Comparison of ENCODE assay signal across 25 mouse cellular contexts in genomic region chr16:23059630-23060029, GRCm38 (mm10). TPM values are rescaled to one million over a fixed set of nuclear protein-coding genes. Genes with fewer than 3 reads are reported as not detected.
"Had no signal": no experiment of that assay in that cellular context is flagged by ENCODE, and none has a peak within 500 bp of the region (broad histone marks: within the 10 kb centered on the region; RNA-seq: fewer than 3 reads in every experiment).

No protein-coding gene starts in this region.

RNA-seq across cellular contexts. Expression of gene Kng1, which starts 2.0 kb away (rescaled TPM):
- total RNA-seq: gastrocnemius, adult 2 months; gastrocnemius, postnatal 25 days; granulocyte monocyte progenitor cell, adult 5-6 weeks; heart, adult 2 months; heart, postnatal 14 days; heart, postnatal 36 days; hematopoietic stem cell, adult 5-6 weeks; hindbrain, postnatal 0 days; layer of hippocampus, adult 18-20 months; layer of hippocampus, adult 8-10 months; layer of hippocampus, postnatal 14 days; layer of hippocampus, postnatal 36 days; left cerebral cortex, adult 18-20 months; left cerebral cortex, adult 8-10 months; left cerebral cortex, postnatal 10 days; left cerebral cortex, postnatal 25 days; left cerebral cortex, postnatal 4 days had no signal
- polyA plus RNA-seq: frontal cortex, adult 2 months; heart, adult 2 months; hindbrain, embryonic 11.5 days; hindbrain, embryonic 13.5 days; large intestine, adult 2 months had no signal

RNA-seq across cellular contexts. Expression of gene Kng2, which starts 30.3 kb away (rescaled TPM):
- total RNA-seq: granulocyte monocyte progenitor cell, adult 5-6 weeks; heart, postnatal 36 days; hematopoietic stem cell, adult 5-6 weeks; hindbrain, postnatal 0 days; layer of hippocampus, adult 18-20 months; layer of hippocampus, adult 8-10 months; layer of hippocampus, postnatal 14 days; layer of hippocampus, postnatal 36 days; left cerebral cortex, adult 18-20 months; left cerebral cortex, adult 8-10 months; left cerebral cortex, postnatal 10 days; left cerebral cortex, postnatal 25 days; left cerebral cortex, postnatal 4 days had no signal
- polyA plus RNA-seq: frontal cortex, adult 2 months; heart, embryonic 11.5 days; heart, embryonic 13.5 days; hindbrain, embryonic 11.5 days; hindbrain, embryonic 15.5 days; limb, embryonic 11.5 days had no signal
